Mouse (Mus musculus): ENCODE measurements at regions not wholly inside any gene's neighbourhood (a gene's known extent, or its start where the extent isn't known, plus 50 kb on each side); places are given as distances from the start of the nearest gene placed in this dataset.

DNA sequence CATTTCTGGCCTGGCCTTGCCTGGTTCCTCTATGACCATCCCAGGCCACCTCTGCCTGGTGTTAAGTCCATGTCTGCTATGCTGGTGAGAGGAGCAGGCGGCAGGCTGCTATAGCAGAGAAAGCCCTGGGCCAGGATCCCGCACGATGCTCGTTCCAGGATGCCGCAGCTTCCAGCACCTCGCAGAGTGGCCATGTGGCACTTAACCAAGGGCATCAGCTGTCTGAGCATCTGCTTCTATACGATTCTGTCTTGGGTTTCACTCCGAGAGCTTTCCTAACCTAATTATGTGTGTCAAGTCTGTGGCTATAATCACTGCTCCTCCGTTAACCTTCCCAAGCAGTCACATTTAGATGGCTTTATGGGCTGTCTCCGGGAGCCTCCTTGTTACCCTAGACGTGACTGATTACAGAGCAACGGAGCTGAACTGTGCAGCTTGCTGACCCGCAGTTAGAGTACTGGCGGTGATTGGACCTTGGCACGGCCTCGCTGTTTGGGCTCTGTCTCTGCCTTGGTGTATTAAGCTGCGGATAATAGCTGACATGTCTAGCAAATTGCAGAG lies 64.4 kb downstream of the Ackr3 start:
- H3K27ac ChIP-seq (ENCODE audit: control insufficient read depth, insufficient read depth, low read depth, low read length, poor library complexity): no peak overlapping the region
- H3K4me3 ChIP-seq (replicated peaks; ENCODE audit: control insufficient read depth, low read depth, low read length): no peak overlapping the region
- 75% methylated on average over 17 of the region's 17 CpGs for WGBS
- TF ChIP-seq CTCF (IDR thresholded peaks at IDR 0.05; ENCODE audit: control insufficient read depth, insufficient read depth, low read length): no peak
- H3K4me1 ChIP-seq (ENCODE audit: control insufficient read depth, insufficient read depth, low read length): no peaks in the 10 kb centered on the region

DNA sequence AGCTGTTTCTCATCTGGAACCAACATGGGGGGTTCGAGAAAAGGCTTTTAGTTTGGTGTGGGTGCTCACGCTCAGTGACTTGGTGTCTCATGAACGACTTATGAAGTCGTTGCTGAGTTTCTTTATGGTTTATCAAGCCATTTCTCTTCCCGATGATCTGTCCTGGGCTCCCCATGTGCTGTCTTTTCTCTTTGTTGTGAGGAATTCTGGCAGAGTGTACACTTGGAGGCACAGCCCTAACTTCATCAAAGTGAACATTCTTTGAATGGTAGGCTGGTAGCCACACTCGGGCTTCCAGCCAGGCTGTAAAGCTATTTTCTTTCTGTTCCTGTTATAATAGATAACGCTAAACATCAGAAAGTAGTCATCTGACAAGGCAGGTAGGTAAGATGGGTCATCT lies 65.2 kb downstream of the Ackr3 start:
- 73% methylated on average over 7 of the region's 7 CpGs for WGBS
- Histone ChIP-seq H3K27ac (ENCODE audit: control insufficient read depth, insufficient read depth, low read depth, low read length, poor library complexity) (no peak overlapping the region), H3K4me3 (replicated peaks; ENCODE audit: control insufficient read depth, low read depth, low read length) (no peak overlapping the region), H3K4me1 (ENCODE audit: control insufficient read depth, insufficient read depth, low read length) (no peaks in the 10 kb centered on the region)
- TF ChIP-seq CTCF (IDR thresholded peaks at IDR 0.05; ENCODE audit: control insufficient read depth, insufficient read depth, low read length): no peak

DNA sequence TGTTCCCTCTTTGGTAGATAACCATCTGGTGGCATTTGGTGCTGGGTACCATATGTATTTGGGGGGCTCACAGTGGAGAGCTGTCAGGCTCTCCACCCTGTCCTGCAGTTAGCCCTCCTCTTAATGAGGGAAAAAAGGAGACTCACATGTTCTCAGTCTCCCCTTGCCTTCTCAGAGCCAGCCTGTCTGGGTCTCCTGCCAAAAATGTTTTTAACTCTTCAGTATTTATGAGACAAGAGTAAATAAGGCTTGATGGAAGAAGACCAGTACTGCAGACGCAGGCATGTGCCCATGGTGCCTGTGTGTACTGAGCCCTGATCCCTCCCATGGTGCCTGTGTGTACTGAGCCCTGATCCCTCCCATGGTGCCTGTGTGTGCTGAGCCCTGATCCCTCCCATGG lies 66.1 kb downstream of the Ackr3 start:
- WGBS: 80% methylated on average over 1 of the region's 1 CpGs
- Histone ChIP-seq H3K27ac (ENCODE audit: control insufficient read depth, insufficient read depth, low read depth, low read length, poor library complexity) (no peak overlapping the region), H3K4me1 (ENCODE audit: control insufficient read depth, insufficient read depth, low read length) (no peaks in the 10 kb centered on the region), H3K4me3 (replicated peaks; ENCODE audit: control insufficient read depth, low read depth, low read length) (no peak overlapping the region)
- TF ChIP-seq POLR2A (IDR thresholded peaks at IDR 0.05; ENCODE audit: borderline replicate concordance, control insufficient read depth, low read depth, low read length) (no peak), CTCF (IDR thresholded peaks at IDR 0.05; ENCODE audit: control insufficient read depth, insufficient read depth, low read length) (no peak)

DNA sequence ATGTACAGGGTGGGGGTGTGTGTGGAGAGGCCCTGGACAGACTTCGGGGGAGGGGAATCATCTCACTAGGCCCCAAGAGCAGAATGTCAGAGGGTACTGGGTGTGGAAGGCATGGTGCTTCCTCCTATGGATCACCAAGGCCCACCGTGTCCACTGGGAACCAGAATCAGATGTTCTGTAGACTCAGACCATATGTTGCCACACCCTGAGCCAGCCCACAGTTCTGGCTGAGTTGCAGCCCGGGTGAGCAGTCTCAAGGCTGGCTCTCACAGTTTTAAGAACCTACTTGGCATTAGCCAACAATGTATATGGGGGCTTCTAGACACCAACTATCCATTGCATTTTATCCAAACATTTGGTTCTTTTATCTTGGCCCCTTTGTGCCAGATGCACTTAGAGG lies 67.5 kb downstream of the Ackr3 start:
- Histone ChIP-seq H3K27ac (ENCODE audit: control insufficient read depth, insufficient read depth, low read depth, low read length, poor library complexity) (no peak overlapping the region), H3K4me3 (replicated peaks; ENCODE audit: control insufficient read depth, low read depth, low read length) (no peak overlapping the region), H3K4me1 (ENCODE audit: control insufficient read depth, insufficient read depth, low read length) (no peaks in the 10 kb centered on the region)
- WGBS: 82% methylated on average over 3 of the region's 3 CpGs
- TF ChIP-seq CTCF (IDR thresholded peaks at IDR 0.05; ENCODE audit: control insufficient read depth, insufficient read depth, low read length) (no peak), POLR2A (IDR thresholded peaks at IDR 0.05; ENCODE audit: borderline replicate concordance, control insufficient read depth, low read depth, low read length) (no peak)

DNA sequence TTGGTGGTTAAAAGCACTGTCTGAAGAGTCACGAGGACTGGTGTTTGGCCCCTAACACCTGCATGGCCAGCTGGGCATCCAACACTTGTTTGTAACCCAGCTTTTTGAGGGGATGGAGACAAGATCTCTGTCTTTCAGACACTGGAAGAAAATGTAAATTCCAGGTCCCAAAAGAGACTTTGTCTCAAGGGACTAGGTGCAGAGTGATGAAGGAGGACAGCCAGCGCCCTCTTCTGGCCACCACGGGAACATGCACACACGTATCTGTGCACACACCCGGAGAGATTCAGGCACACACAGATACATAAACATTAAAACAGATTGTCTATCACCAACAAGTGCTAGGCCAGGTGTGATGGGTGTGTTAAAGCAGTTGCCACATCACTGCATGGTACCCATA lies 68.6 kb downstream of the Ackr3 start:
- Histone ChIP-seq H3K4me1 (ENCODE audit: control insufficient read depth, insufficient read depth, low read length) (no peaks in the 10 kb centered on the region), H3K4me3 (replicated peaks; ENCODE audit: control insufficient read depth, low read depth, low read length) (no peak overlapping the region), H3K27ac (ENCODE audit: control insufficient read depth, insufficient read depth, low read depth, low read length, poor library complexity) (no peak overlapping the region)
- WGBS: 90% methylated on average over 5 of the region's 5 CpGs
- TF ChIP-seq POLR2A (IDR thresholded peaks at IDR 0.05; ENCODE audit: borderline replicate concordance, control insufficient read depth, low read depth, low read length) (no peak), CTCF (IDR thresholded peaks at IDR 0.05; ENCODE audit: control insufficient read depth, insufficient read depth, low read length) (peak; percentile 32; the same call in 1 of the 2 replicates)

DNA sequence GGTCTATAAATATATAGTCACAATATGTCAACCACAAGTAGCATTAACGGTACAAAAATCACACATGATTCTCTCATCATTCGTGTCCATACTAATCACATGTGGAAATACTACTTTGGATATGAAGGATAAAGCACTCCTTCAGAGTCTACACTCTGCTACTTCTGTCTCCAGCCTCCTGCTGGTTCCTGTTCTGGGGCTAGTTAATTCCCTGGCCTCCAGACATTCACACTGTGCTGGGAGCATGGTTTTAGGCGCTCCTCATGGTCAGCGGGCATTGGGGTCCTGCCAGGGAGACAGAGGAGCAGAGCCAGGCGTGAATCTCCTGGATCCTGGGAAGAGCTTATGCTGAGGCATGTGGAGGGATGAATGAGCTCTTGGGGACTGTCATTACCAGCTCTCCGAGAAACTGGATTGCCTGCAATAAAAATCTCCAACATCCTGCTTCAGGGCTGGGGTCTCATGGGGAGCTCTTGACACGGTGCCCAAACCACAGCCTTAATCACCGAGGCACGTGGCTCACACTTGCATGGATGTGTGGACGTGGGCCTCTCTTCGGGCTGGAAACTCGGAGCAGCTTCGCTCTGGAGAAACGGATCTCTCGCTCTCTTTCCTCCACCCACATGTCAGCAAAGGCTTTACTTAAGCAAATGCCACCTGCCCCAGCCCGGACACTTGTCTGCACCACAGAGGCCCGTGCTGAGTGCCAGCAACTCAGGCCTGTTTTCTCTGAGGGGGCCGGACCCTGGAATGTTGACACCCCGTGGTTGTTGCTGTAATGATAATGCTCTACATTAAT lies 69.2 kb downstream of the Ackr3 start:
- TF ChIP-seq CTCF (IDR thresholded peaks at IDR 0.05; ENCODE audit: control insufficient read depth, insufficient read depth, low read length) (no peak), POLR2A (IDR thresholded peaks at IDR 0.05; ENCODE audit: borderline replicate concordance, control insufficient read depth, low read depth, low read length) (no peak)
- H3K4me3 ChIP-seq (replicated peaks; ENCODE audit: control insufficient read depth, low read depth, low read length): no peak overlapping the region
- H3K27ac ChIP-seq (ENCODE audit: control insufficient read depth, insufficient read depth, low read depth, low read length, poor library complexity): no peak overlapping the region
- WGBS: 76% methylated on average over 19 of the region's 19 CpGs
- H3K4me1 ChIP-seq (ENCODE audit: control insufficient read depth, insufficient read depth, low read length): no peaks in the 10 kb centered on the region

DNA sequence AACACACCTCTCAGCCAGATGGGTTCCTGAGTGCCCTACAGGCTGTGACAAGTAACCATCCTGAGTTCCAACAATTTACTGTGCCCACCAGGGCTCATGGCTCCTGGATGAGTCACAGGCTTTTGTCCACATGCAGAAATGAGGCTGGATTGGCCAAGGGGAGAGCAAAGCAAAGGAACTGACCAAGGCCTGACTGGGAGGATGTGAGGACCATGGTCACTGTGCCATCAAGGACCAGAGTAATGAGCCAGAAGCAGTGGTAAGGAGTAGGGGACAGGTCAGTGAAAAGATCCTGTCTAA lies 69.8 kb downstream of the Ackr3 start:
- Histone ChIP-seq H3K4me3 (replicated peaks; ENCODE audit: control insufficient read depth, low read depth, low read length) (no peak overlapping the region), H3K4me1 (ENCODE audit: control insufficient read depth, insufficient read depth, low read length) (no peaks in the 10 kb centered on the region), H3K27ac (ENCODE audit: control insufficient read depth, insufficient read depth, low read depth, low read length, poor library complexity) (no peak overlapping the region)
- no peak for TF ChIP-seq POLR2A (IDR thresholded peaks at IDR 0.05; ENCODE audit: borderline replicate concordance, control insufficient read depth, low read depth, low read length)
- TF ChIP-seq CTCF (IDR thresholded peaks at IDR 0.05; ENCODE audit: control insufficient read depth, insufficient read depth, low read length): no peak

DNA sequence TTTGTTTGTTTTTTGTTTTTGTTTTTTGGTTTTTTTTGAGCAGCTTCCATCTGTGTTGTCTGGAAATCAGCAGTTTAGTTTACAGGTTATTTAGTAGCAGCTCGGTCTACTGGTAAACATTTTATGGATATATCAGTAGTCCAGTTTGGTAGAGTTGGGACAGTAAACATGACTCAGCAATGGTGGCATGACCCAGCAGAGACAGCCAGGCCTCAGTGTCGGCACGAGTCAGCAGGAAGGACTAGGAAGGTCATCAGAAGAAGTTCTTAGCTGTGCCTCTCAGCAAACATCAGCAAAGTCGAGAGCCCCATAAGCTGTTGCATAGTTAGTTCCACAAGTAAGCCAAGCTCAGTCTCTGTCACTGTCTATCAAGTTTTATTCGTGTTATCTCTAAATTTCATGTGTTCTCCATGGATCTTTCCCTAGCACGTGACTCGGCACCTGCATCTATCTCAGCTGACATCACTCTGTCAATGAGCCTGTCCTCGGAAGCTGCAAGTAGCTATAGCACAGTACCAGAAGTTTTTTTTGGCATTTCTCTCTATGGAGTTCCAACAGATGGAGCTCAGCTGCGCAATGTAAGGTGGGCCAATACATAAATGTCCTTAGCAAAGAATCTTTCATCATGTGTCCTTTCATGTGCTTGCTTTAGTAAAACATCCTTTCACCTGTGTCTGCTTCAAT lies 71.3 kb downstream of the Ackr3 start:
- Histone ChIP-seq H3K27ac (ENCODE audit: control insufficient read depth, insufficient read depth, low read depth, low read length, poor library complexity) (no peak overlapping the region; the same call in 1 of the 2 replicates), H3K4me3 (replicated peaks; ENCODE audit: control insufficient read depth, low read depth, low read length) (no peak overlapping the region)
- WGBS: 76% methylated on average over 9 of the region's 9 CpGs

More for the DNA sequence above, 71.3 kb downstream of the Ackr3 start:
- H3K4me1 ChIP-seq (ENCODE audit: control insufficient read depth, insufficient read depth, low read length): no peaks in the 10 kb centered on the region
- TF ChIP-seq CTCF (IDR thresholded peaks at IDR 0.05; ENCODE audit: control insufficient read depth, insufficient read depth, low read length): no peak
- no peak for TF ChIP-seq POLR2A (IDR thresholded peaks at IDR 0.05; ENCODE audit: borderline replicate concordance, control insufficient read depth, low read depth, low read length)
